In genomic region chr16:34159576-34159975, GRCm38 (mm10) we compare ENCODE assay signal across 11 mouse cellular contexts.
DNase-seq lines count a peak whose midpoint lies in the region; ATAC-seq and TF ChIP-seq lines count a peak whose summit lies in the region.
"Had no signal": no experiment of that assay in that cellular context is flagged by ENCODE, and none has a peak within 500 bp of the region (broad histone marks: within the 10 kb centered on the region; RNA-seq: fewer than 3 reads in every experiment).

No protein-coding gene starts in this region.

- 93% methylated on average over 3 of the region's 3 CpGs for WGBS in kidney, postnatal 0 days

- H3K36me3 ChIP-seq in kidney, postnatal 0 days (ENCODE audit: insufficient read depth, low read length) = no peaks in the 10 kb centered on the region

- peak; percentile 87 for DNase-seq in heart, adult 11 months
- DNase-seq in heart, postnatal 25 days (ENCODE audit: low spot score) = no peak
- DNase-seq in retina, postnatal 1 day = peak; percentile 24
- no peak for DNase-seq in retina, embryonic 14.5 days (ENCODE audit: low spot score)
- DNase-seq in kidney, postnatal 0 days (ENCODE audit: low spot score) = peak; percentile 2
- peak; percentile 79 for DNase-seq in lung, postnatal 36 days
- no peak for DNase-seq in ovary, adult 18-20 months (ENCODE audit: low spot score)
- DNase-seq: liver; right cerebral cortex, postnatal 25 days had no signal

- TF ChIP-seq CTCF in kidney, postnatal 0 days (IDR thresholded peaks at IDR 0.05; ENCODE audit: low read depth) = no peak

- no peak for ATAC-seq in kidney, postnatal 0 days (replicated peaks; ENCODE audit: low FRiP score, low read depth)

- H3K27ac ChIP-seq in kidney, postnatal 0 days = no peak overlapping the region
- H3K27ac ChIP-seq: forebrain, embryonic 12.5 days; neural tube, embryonic 13.5 days had no signal

- no peaks in the 10 kb centered on the region for H3K9me3 ChIP-seq in kidney, postnatal 0 days (replicated peaks; ENCODE audit: low read length)
- H3K9me3 ChIP-seq: forebrain, embryonic 12.5 days; neural tube, embryonic 13.5 days had no signal

- H3K4me1 ChIP-seq in kidney, postnatal 0 days (replicated peaks; ENCODE audit: insufficient read depth, low read length) = no peaks in the 10 kb centered on the region
- H3K4me1 ChIP-seq: forebrain, embryonic 12.5 days; neural tube, embryonic 13.5 days had no signal

- intact Hi-C loops in heart, postnatal 25 days (cut with DNase I) = no loop called here

- H3K4me3 ChIP-seq in kidney, postnatal 0 days (replicated peaks; ENCODE audit: low read depth, low read length) = no peak overlapping the region
- H3K4me3 ChIP-seq: forebrain, embryonic 12.5 days; neural tube, embryonic 13.5 days had no signal

- H3K27me3 ChIP-seq in kidney, postnatal 0 days (ENCODE audit: insufficient read depth, low read length) = no peaks in the 10 kb centered on the region
- H3K27me3 ChIP-seq: forebrain, embryonic 12.5 days; neural tube, embryonic 13.5 days had no signal

- H3K4me2 ChIP-seq in kidney, postnatal 0 days (ENCODE audit: low read length) = no peak overlapping the region
- H3K4me2 ChIP-seq: forebrain, embryonic 12.5 days; neural tube, embryonic 13.5 days had no signal

- no peak overlapping the region for H3K9ac ChIP-seq in kidney, postnatal 0 days (ENCODE audit: low read depth, low read length)
- H3K9ac ChIP-seq: forebrain, embryonic 12.5 days; neural tube, embryonic 13.5 days had no signal

Comparison
In these comparisons a context has a peak if more than half of its experiments do, and no peak if none do; other contexts are left out.
1. DNase-seq: peak in heart, adult 11 months (single experiment), retina, postnatal 1 day (single experiment), kidney, postnatal 0 days (single experiment) and lung, postnatal 36 days (single experiment); none in heart, postnatal 25 days (single experiment), retina, embryonic 14.5 days (single experiment) and ovary, adult 18-20 months (single experiment).